Mouse (Mus musculus) lung, adult 2 months (tissue): ENCODE results near the gene Ppp1r14a.

ENCODE experiments used
- CTCF ChIP-seq: fragments of 200-500 bp; IDR thresholded peaks from 2 replicates; pipeline ENCODE4 v1.5.1; 2011; ENCODE audit warnings: mild to moderate bottlenecking, low read length, control low read depth; ENCODE audit not compliant: insufficient read depth
- POLR2A ChIP-seq: fragments of 200-500 bp; IDR thresholded peaks from 2 replicates; pipeline ENCODE4 v1.6.1; 2011; ENCODE audit warnings: low read depth, mild to moderate bottlenecking, control low read depth, low read length, borderline replicate concordance; ENCODE audit errors: extremely low read depth

GRCm38 (mm10) chr7:29282074-29282554 lies 7.0 kb upstream of the Ppp1r14a start:
- TF ChIP-seq CTCF (no peak), POLR2A (no peak)
